Mouse (Mus musculus) myocyte (in vitro differentiated cells): ENCODE data around the gene Ppp1r21.

Experiments
- CEBPB ChIP-seq: IDR thresholded peaks from 2 replicates; pipeline ENCODE4 v1.6.1; 2011; ENCODE audit warnings: mild to moderate bottlenecking, moderate library complexity; ENCODE audit not compliant: poor library complexity, insufficient read depth, severe bottlenecking
- E2F4 ChIP-seq: IDR thresholded peaks from one replicate; pipeline ENCODE4 v1.6.1; 2011; ENCODE audit warnings: mild to moderate bottlenecking, control low read depth, moderate library complexity; ENCODE audit not compliant: insufficient read depth
- MAX ChIP-seq: IDR thresholded peaks from one replicate; pipeline ENCODE4 v1.6.1; 2011; ENCODE audit warnings: low read depth, mild to moderate bottlenecking, control low read depth
- MYOD1 ChIP-seq, 3 experiments: IDR thresholded peaks; one replicate each; pipeline ENCODE4 v1.6.1; 2011; ENCODE audit warnings: control low read depth in 2 of 3, low read depth in 2 of 3, mild to moderate bottlenecking in 2 of 3, moderate library complexity in 1 of 3; ENCODE audit not compliant: insufficient read length in 2 of 3, control insufficient read depth in 1 of 3
- MYOG ChIP-seq, 3 experiments: IDR thresholded peaks; one replicate each; pipeline ENCODE4 v1.6.1; 2011; ENCODE audit warnings: control low read depth in 2 of 3, low read depth in 2 of 3, mild to moderate bottlenecking in 2 of 3; ENCODE audit not compliant: insufficient read length in 2 of 3, control insufficient read depth in 1 of 3, insufficient read depth in 1 of 3
- POLR2A ChIP-seq: IDR thresholded peaks from one replicate; pipeline ENCODE4 v1.6.1; 2011; ENCODE audit warnings: low read depth, mild to moderate bottlenecking, control low read depth, moderate library complexity; ENCODE audit not compliant: insufficient read length
- POLR2AphosphoS2 ChIP-seq: IDR thresholded peaks from one replicate; pipeline ENCODE4 v1.6.1; 2011; ENCODE audit warnings: low read depth, control low read depth; ENCODE audit not compliant: insufficient read length
- SRF ChIP-seq: IDR thresholded peaks from one replicate; pipeline ENCODE4 v1.6.1; 2011; ENCODE audit warnings: low read depth; ENCODE audit not compliant: control insufficient read depth, insufficient read length
- TCF12 ChIP-seq: IDR thresholded peaks from one replicate; pipeline ENCODE4 v1.6.1; 2011; ENCODE audit warnings: mild to moderate bottlenecking, control low read depth; ENCODE audit not compliant: poor library complexity, insufficient read depth, severe bottlenecking
- TCF3 ChIP-seq: IDR thresholded peaks from one replicate; pipeline ENCODE4 v1.6.1; 2011; ENCODE audit warnings: low read depth, control low read depth; ENCODE audit not compliant: insufficient read length
- USF1 ChIP-seq: IDR thresholded peaks from one replicate; pipeline ENCODE4 v1.6.1; 2011; ENCODE audit warnings: low read depth, mild to moderate bottlenecking, control low read depth, moderate library complexity

- TF ChIP-seq E2F4, result no peak
- no peak for TF ChIP-seq MAX
- no peak for TF ChIP-seq POLR2A
- TF ChIP-seq USF1, result no peak
- no peak for TF ChIP-seq POLR2AphosphoS2
- no peak for TF ChIP-seq CEBPB
- TF ChIP-seq TCF3, result no peak
- TF ChIP-seq MYOG (IDR thresholded peaks at IDR 0.05; ENCODE audit: control insufficient read depth in 1 of 3, insufficient read depth in 1 of 3, insufficient read length in 2 of 3, low read depth in 2 of 3), result no peak
- TF ChIP-seq TCF12, result no peak
- TF ChIP-seq MYOD1 (IDR thresholded peaks at IDR 0.05; ENCODE audit: control insufficient read depth in 1 of 3, insufficient read length in 2 of 3, low read depth in 2 of 3), result no peak
- TF ChIP-seq SRF, result no peak
These were observed 310 bp downstream of the Ppp1r21 start for GRCm38 (mm10) chr17:88530236-88530619.
